Mouse (Mus musculus): ENCODE data around the gene Tor2a. TPM values are rescaled to one million over a fixed set of nuclear protein-coding genes. Genes with fewer than 3 reads are reported as not detected.

The Tor2a gene
- total and polyA plus RNA-seq, 3 experiments = 33.3 to 53.8 (median 41.4) TPM

DNA sequence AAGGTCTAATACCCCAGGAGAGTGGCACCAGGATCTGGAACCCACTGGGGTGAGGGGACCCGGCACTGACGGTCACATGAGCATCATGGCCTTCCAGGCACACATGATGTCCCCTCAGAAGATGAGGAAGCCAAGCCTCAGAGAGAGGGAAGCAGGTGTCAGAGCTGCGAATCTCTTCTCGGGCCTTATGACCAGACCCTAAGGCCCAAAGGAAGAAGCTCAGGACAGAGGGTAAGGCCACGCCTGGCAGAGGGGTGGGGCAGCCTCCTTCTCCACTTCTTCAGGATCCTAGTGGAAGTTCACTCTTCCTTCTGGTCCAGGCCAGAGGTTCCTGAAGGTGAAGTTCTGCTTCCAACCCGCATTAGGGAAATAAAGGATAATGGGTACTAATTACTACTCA is 24.3 kb upstream of the Tor2a start:
- no peaks in the 10 kb centered on the region for H3K79me2 ChIP-seq (replicated peaks; ENCODE audit: control insufficient read depth, extremely low read depth, insufficient read depth, poor library complexity, severe bottlenecking)
- no peaks in the 10 kb centered on the region for H3K27me3 ChIP-seq (replicated peaks)
- in situ Hi-C loops (cut with MboI; ENCODE audit: low pct_ligation_motif_present, low pct_unique_long_range_greater_than_20kb, low sequenced_read_pairs) = no loop called here
- TF ChIP-seq MXI1 (IDR thresholded peaks at IDR 0.05; ENCODE audit: low read depth, low read length) = no peak
- TF ChIP-seq SIN3A (IDR thresholded peaks at IDR 0.05; ENCODE audit: low read length) = no peak
- no peak for TF ChIP-seq ZMIZ1 (IDR thresholded peaks at IDR 0.05; ENCODE audit: low read depth, low read length)
- TF ChIP-seq CHD1 (IDR thresholded peaks at IDR 0.05; ENCODE audit: low read depth, low read length) = no peak
- no peak for TF ChIP-seq TCF12 (IDR thresholded peaks at IDR 0.05; ENCODE audit: low read depth, low read length)
- no peak for TF ChIP-seq TBP (conservative IDR thresholded peaks at IDR 0.05; ENCODE audit: low read depth, low read length)
- no peak for DNase-seq (ENCODE audit: extremely low read depth)
- peaks cover 20 to 91% of the 10 kb centered on the region in 2 experiments for H3K36me3 ChIP-seq (replicated peaks in 1 of 2; ENCODE audit: control insufficient read depth in 1 of 2, insufficient read depth in 1 of 2, low read length in 1 of 2)
- peaks cover 7 to 65% of the 10 kb centered on the region in 2 experiments; a peak in 3 of 4 replicates for H3K4me1 ChIP-seq (ENCODE audit: control insufficient read depth in 1 of 2, insufficient read depth in 2 of 2)
- H3K9ac ChIP-seq (ENCODE audit: insufficient read depth, low read depth) = no peak overlapping the region
- H3K4me2 ChIP-seq (ENCODE audit: insufficient read depth, low read depth, poor library complexity, severe bottlenecking) = no peak overlapping the region
- dilution Hi-C loops (cut with MboI; ENCODE audit: extremely low pct_ligation_motif_present, extremely low pct_unique_long_range_greater_than_20kb, low sequenced_read_pairs) = no loop called here
- no peak overlapping the region for H3K27ac ChIP-seq (ENCODE audit: insufficient read depth, low read depth)
- H3K9me3 ChIP-seq (replicated peaks; ENCODE audit: low read length) = no peaks in the 10 kb centered on the region
- H3K4me3 ChIP-seq (replicated peaks in 1 of 3; ENCODE audit: low read depth in 2 of 3, low read length in 2 of 3, poor library complexity in 1 of 3) = no peak overlapping the region

GRCm38 (mm10) chr2:32734480-32734879 is 22.6 kb upstream of the Tor2a start:
- Histone ChIP-seq H3K9me3 (replicated peaks; ENCODE audit: low read length) (no peaks in the 10 kb centered on the region), H3K27ac (ENCODE audit: insufficient read depth, low read depth) (no peak overlapping the region), H3K36me3 (replicated peaks in 1 of 2; ENCODE audit: control insufficient read depth in 1 of 2, insufficient read depth in 1 of 2, low read length in 1 of 2) (peaks cover 12 to 90% of the 10 kb centered on the region in 2 experiments), H3K9ac (ENCODE audit: insufficient read depth, low read depth) (no peak overlapping the region), H3K79me2 (replicated peaks; ENCODE audit: control insufficient read depth, extremely low read depth, insufficient read depth, poor library complexity, severe bottlenecking) (no peaks in the 10 kb centered on the region), H3K4me2 (ENCODE audit: insufficient read depth, low read depth, poor library complexity, severe bottlenecking) (no peak overlapping the region), H3K4me1 (ENCODE audit: control insufficient read depth in 1 of 2, insufficient read depth in 2 of 2) (peaks cover 4 to 49% of the 10 kb centered on the region in 2 experiments; a peak in 3 of 4 replicates), H3K27me3 (replicated peaks) (no peaks in the 10 kb centered on the region), H3K4me3 (replicated peaks in 1 of 3; ENCODE audit: low read depth in 2 of 3, low read length in 2 of 3, poor library complexity in 1 of 3) (no peak overlapping the region)
- TF ChIP-seq BHLHE40 (IDR thresholded peaks at IDR 0.05; ENCODE audit: low read depth, low read length) (no peak), CTCF (conservative IDR thresholded peaks at IDR 0.05 in 1 of 2, IDR thresholded peaks at IDR 0.05 in 1 of 2; ENCODE audit: low read depth in 2 of 2, low read length in 2 of 2) (no peak), IRF4 (IDR thresholded peaks at IDR 0.05; ENCODE audit: low read depth, low read length) (no peak), MYC (IDR thresholded peaks at IDR 0.05; ENCODE audit: low read depth, low read length) (no peak), USF2 (conservative IDR thresholded peaks at IDR 0.05; ENCODE audit: low read depth, low read length) (no peak), PAX5 (IDR thresholded peaks at IDR 0.05; ENCODE audit: low read length) (no peak)
- in situ Hi-C loops (cut with MboI; ENCODE audit: low pct_ligation_motif_present, low pct_unique_long_range_greater_than_20kb, low sequenced_read_pairs) (no loop called here), dilution Hi-C loops (cut with MboI; ENCODE audit: extremely low pct_ligation_motif_present, extremely low pct_unique_long_range_greater_than_20kb, low sequenced_read_pairs) (no loop called here)
- DNase-seq (ENCODE audit: extremely low read depth) = no peak

DNA sequence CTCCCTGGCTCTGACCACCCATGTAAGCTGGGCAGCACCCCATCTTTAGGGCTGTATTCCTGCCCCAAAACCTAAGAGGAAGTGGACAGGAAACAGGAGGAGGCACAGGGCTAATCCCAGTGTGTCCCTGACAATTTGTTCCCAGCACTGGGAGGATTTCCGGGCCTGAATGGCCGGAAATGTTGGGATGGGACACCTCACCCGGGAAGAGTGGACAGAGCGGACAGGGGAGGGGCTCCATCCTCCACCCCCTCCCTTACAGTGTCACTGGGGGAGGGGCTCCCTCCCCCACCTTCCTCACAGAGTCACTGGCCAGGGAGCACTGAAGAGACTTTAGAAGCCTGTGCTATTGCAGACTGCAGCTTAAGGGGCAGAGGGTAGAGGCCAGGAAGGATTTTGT is 22.1 kb upstream of the Tor2a start:
- Histone ChIP-seq H3K4me2 (ENCODE audit: insufficient read depth, low read depth, poor library complexity, severe bottlenecking) (no peak overlapping the region), H3K9me3 (replicated peaks; ENCODE audit: low read length) (no peaks in the 10 kb centered on the region), H3K4me3 (replicated peaks in 1 of 3; ENCODE audit: low read depth in 2 of 3, low read length in 2 of 3, poor library complexity in 1 of 3) (no peak overlapping the region), H3K9ac (ENCODE audit: insufficient read depth, low read depth) (no peak overlapping the region), H3K4me1 (ENCODE audit: control insufficient read depth in 1 of 2, insufficient read depth in 2 of 2) (peaks cover 4 to 47% of the 10 kb centered on the region in 2 experiments; a peak in 3 of 4 replicates), H3K79me2 (replicated peaks; ENCODE audit: control insufficient read depth, extremely low read depth, insufficient read depth, poor library complexity, severe bottlenecking) (no peaks in the 10 kb centered on the region), H3K36me3 (replicated peaks in 1 of 2; ENCODE audit: control insufficient read depth in 1 of 2, insufficient read depth in 1 of 2, low read length in 1 of 2) (peaks cover 10 to 90% of the 10 kb centered on the region in 2 experiments), H3K27ac (ENCODE audit: insufficient read depth, low read depth) (no peak overlapping the region), H3K27me3 (replicated peaks) (no peaks in the 10 kb centered on the region)
- dilution Hi-C loops (cut with MboI; ENCODE audit: extremely low pct_ligation_motif_present, extremely low pct_unique_long_range_greater_than_20kb, low sequenced_read_pairs) = no loop called here
- in situ Hi-C loops (cut with MboI; ENCODE audit: low pct_ligation_motif_present, low pct_unique_long_range_greater_than_20kb, low sequenced_read_pairs) = no loop called here
- no peak for TF ChIP-seq PAX5 (IDR thresholded peaks at IDR 0.05; ENCODE audit: low read length)
- no peak for TF ChIP-seq MEF2A (IDR thresholded peaks at IDR 0.05; ENCODE audit: borderline replicate concordance, low read depth, low read length)
- TF ChIP-seq EP300 (IDR thresholded peaks at IDR 0.05; ENCODE audit: low read length) = no peak
- no peak for TF ChIP-seq MAFK (IDR thresholded peaks at IDR 0.05; ENCODE audit: insufficient replicate concordance, low read length)
- TF ChIP-seq CTCF (conservative IDR thresholded peaks at IDR 0.05 in 1 of 2, IDR thresholded peaks at IDR 0.05 in 1 of 2; ENCODE audit: low read depth in 2 of 2, low read length in 2 of 2) = no peak
- TF ChIP-seq ELF1 (IDR thresholded peaks at IDR 0.05; ENCODE audit: low read depth, low read length) = no peak
- no peak for TF ChIP-seq NRF1 (IDR thresholded peaks at IDR 0.05; ENCODE audit: low read depth, low read length)
- no peak for TF ChIP-seq CHD1 (IDR thresholded peaks at IDR 0.05; ENCODE audit: low read depth, low read length)
- TF ChIP-seq KAT2A (IDR thresholded peaks at IDR 0.05; ENCODE audit: insufficient replicate concordance, low read length) = no peak
- TF ChIP-seq CHD2 (IDR thresholded peaks at IDR 0.05; ENCODE audit: low read length) = no peak
- TF ChIP-seq SMC3 (IDR thresholded peaks at IDR 0.05; ENCODE audit: low read depth, low read length) = no peak
- TF ChIP-seq BHLHE40 (IDR thresholded peaks at IDR 0.05; ENCODE audit: low read depth, low read length) = no peak
- TF ChIP-seq ZC3H11A (IDR thresholded peaks at IDR 0.05; ENCODE audit: low read depth, low read length) = no peak
- TF ChIP-seq USF2 (conservative IDR thresholded peaks at IDR 0.05; ENCODE audit: low read depth, low read length) = no peak
- no peak for TF ChIP-seq USF1 (IDR thresholded peaks at IDR 0.05; ENCODE audit: low read depth, low read length)
- no peak for TF ChIP-seq MAX (IDR thresholded peaks at IDR 0.05; ENCODE audit: low read length)
- no peak for DNase-seq (ENCODE audit: extremely low read depth)

Data from CH12.LX (cell line).